Mouse (Mus musculus) layer of hippocampus, adult 9-10 months (tissue): Measurements from ENCODE around the gene Fut4.
A peak's percentile ranks its signal among the peaks of the same experiment; 100 is the strongest.
"Not testable (repeated sequence)": the region's sequence is repeated elsewhere in the genome, so short reads cannot be mapped to it uniquely, and the experiment has no call there.

Source experiments
- DNase-seq: peaks from one replicate; pipeline ENCODE4 v3.0.0; 2022; ENCODE audit warnings: low spot score

Gene Fut4

DNA sequence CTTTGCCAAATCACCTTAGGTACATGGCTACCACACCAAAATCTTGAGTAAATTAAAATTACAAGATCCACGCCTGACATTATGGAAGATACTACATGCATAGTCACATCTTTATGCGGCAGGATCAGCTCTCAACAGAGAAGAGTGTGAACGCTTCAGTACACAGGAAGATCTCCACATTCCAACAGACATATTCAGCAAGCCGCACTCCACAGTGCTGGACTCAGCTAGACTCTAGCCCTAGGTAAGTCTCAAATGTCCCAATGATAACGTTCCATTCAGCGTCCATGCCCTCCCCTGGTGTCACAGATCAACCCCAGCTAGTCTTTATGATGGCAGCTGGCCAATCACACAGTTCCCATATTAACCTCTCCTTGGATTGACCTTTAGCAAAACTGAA, 26.2 kb downstream of the Fut4 start:
- no peak for DNase-seq

GRCm38 (mm10) chr9:14724755-14725420, 27.3 kb downstream of the Fut4 start:
- no peak for DNase-seq

DNA sequence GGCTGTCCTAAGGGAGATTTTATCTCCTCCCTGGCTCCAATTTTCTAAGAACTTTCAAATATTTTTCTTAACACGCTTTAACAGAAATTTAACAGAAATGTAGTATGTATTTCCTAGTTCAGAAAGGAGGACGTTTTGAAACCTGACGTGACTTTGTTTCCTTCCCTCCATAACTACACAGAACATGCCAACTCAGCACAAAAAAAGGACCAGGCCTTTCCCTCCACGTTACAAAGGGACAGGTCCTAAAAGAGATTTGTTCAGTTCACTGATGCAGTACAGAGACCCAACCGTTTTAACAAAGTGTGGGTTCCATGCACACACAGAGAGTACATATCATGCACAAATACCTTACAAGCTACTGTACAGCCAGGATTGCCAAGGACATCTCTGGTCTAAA, 30.6 kb downstream of the Fut4 start:
- no peak for DNase-seq

DNA sequence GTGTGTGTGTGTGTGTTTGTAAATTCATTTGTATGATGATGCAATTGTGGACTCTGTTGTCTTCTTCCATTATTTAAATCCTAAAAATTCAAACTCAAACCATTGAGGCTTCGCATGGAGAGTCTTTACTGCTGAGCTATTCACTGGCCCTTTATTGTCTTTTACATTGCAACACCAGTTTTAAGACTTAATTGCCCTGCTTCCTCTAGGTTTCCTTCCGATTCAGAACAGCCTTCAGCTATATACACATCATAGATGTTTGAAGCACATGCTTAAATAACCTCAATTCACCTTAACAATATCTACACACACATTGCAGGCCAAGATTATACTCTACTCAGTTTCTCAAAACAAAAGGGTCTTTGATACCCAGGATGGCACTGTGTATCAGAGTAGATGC, 31.8 kb downstream of the Fut4 start:
- DNase-seq: no peak

DNA sequence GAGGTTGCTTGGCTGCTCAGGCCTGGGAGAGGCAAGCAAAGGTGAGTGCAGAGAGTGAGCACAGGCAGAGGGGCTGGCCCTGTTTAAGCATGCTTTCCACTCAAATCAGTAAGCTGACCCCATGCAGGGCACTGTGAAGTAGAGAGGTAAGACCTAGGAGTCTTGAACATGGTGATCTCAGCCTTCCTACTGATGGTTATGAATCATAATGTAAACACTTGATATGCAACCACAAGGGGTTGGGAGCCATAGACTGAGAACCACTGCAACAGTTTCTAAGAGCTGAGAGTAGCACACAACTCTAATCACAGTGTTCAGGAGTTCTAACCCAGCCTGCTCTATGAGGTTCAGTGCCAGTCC, 33.9 kb downstream of the Fut4 start:
- DNase-seq: no peak

DNA sequence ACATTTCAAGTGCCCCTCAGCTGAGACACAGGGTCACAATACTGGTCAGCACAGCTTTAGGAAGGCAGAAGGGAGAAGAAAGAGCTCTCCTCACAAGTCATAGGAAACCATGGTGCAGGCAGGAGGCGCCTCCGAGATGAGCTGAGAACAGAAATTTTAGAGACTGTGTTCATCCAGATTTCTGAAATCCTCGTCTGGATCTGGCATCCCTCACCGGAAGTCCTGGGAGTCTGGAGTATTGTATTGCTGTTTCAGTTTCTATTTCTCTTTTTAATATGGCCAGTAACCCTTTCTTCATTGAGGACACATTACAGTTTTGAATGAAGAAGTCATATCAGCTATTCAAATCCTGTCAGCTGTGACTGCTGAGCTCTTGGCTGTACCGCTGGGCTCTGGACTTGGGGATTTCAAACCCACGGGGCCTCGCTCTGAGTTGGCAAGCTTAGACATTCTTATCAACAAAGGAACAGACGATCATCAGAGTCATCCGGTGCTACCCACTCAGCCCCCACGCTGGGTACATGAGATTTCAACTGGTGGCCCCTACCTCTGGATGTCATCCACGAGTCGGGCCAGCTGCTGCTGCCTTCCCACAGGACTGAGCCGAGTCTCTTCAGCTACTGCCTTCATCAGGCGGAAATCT, 34.4 kb downstream of the Fut4 start:
- no peak for DNase-seq

DNA sequence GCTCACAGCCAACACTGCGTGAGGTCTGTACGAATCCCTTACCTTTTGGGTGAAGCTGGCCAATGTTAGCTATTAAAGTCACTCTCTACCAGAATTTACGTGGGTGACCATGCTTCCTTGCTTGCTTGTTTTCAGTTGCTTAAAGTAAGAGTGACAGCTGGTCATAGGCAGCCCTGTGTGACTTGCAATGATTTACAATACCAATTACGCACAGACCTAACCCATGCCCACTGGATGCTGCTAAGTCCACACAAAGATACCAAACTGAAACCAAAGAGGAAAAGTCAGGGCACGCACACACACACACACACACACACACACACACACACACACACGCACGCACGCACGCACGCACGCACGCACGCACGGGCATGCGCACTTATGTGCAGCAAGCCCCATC, 36.9 kb downstream of the Fut4 start:
- no peak for DNase-seq

DNA sequence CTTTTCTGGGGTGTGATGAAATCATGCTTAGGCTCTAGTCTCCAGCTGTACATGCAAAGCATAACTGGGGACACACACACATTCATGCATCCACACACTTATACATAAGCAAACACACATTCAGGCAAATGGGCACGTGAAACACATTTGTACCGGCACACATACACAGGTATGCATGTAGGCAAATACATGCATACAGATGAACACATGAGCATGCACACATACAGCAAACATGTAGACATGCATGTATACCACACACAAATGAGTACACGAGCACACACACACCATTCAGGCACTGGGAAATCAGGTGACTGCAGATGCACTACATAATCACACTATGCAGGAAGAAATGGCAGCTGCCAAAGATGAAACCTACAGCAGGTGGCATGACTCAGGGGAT, 41.3 kb downstream of the Fut4 start:
- DNase-seq: no peak

- DNase-seq: peak; percentile 38
Measured at GRCm38 (mm10) chr9:14705321-14706162, 46.7 kb downstream of the Fut4 start.

- DNase-seq: not testable (repeated sequence)
Measured at GRCm38 (mm10) chr9:14700795-14701194, 51.4 kb downstream of the Fut4 start.

DNA sequence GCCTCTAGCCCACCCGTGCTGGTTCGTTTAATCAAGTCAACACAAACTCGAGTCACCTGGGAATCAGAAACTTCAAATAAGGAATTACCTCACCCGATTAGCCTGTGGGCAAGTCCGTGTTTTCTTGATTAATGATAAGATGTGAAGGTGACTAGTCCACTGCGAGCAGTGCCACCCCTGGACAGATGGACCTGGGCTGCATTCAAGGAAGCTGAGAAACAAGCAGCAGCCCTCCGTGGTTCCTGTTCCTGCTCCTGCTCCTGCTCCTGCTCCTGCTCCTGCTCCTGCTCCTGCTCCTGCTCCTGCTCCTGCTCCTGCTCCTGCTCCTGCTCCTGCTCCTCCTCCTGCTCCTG, 52.9 kb downstream of the Fut4 start:
- no peak for DNase-seq

- DNase-seq: peak; percentile 96
Measured at GRCm38 (mm10) chr9:14698582-14699287, 53.5 kb downstream of the Fut4 start.
